Mouse (Mus musculus): ENCODE measurements around the gene Rnf5. TPM values are rescaled to one million over a fixed set of nuclear protein-coding genes. Genes with fewer than 3 reads are reported as not detected.

Rnf5 gene
- polyA plus RNA-seq, 1 experiment from 2014 or later, result 180 TPM

- Histone ChIP-seq H3K4me2 (peak within 1 kb of the TSS; percentile 82), H3K36me3 (ENCODE audit: control insufficient read depth, insufficient read depth, low read length) (peaks cover 5% of the 10 kb centered on the region; the same call in 1 of the 2 replicates), H3K4me3 (ENCODE audit: low read depth, low read length) (peak within 1 kb of the TSS; percentile 73), H3K9me3 (ENCODE audit: control insufficient read depth, low read length) (no peaks in the 10 kb centered on the region), H3K4me1 (ENCODE audit: control insufficient read depth, insufficient read depth, low read length) (peaks cover 58% of the 10 kb centered on the region), H3K27me3 (ENCODE audit: control insufficient read depth, insufficient read depth, low read length) (no peaks in the 10 kb centered on the region), H3K9ac (ENCODE audit: low read length) (peak within 1 kb of the TSS; percentile 96), H3K27ac (ENCODE audit: low read depth, low read length) (peak within 1 kb of the TSS; percentile 97)
- WGBS, result 1% methylated on average over 21 of the region's 21 CpGs
- ATAC-seq (ENCODE audit: low FRiP score) (peak; percentile 24), DNase-seq (ENCODE audit: low spot score, missing footprints) (peak; percentile 98)
Measured at GRCm38 (mm10) chr17:34591029-34591993, 12.2 kb downstream of the Rnf5 start, which contains the start of gene Pbx2. Pbx2 (plus strand) TSS chr17:34591266.

- ATAC-seq (ENCODE audit: low FRiP score) (no peak), DNase-seq (ENCODE audit: low spot score, missing footprints) (no peak)
- Histone ChIP-seq H3K27ac (ENCODE audit: low read depth, low read length) (peak overlapping the region; percentile 97), H3K4me1 (ENCODE audit: control insufficient read depth, insufficient read depth, low read length) (peaks cover 65% of the 10 kb centered on the region), H3K27me3 (ENCODE audit: control insufficient read depth, insufficient read depth, low read length) (no peaks in the 10 kb centered on the region), H3K9me3 (ENCODE audit: control insufficient read depth, low read length) (no peaks in the 10 kb centered on the region), H3K36me3 (ENCODE audit: control insufficient read depth, insufficient read depth, low read length) (peaks cover 3% of the 10 kb centered on the region; the same call in 1 of the 2 replicates), H3K4me2 (peak overlapping the region; percentile 82; the same call in 1 of the 2 replicates), H3K4me3 (ENCODE audit: low read depth, low read length) (no peak overlapping the region), H3K9ac (ENCODE audit: low read length) (peak overlapping the region; percentile 96; the same call in 1 of the 2 replicates)
- WGBS, result 64% methylated on average over 15 of the region's 15 CpGs
Measured at GRCm38 (mm10) chr17:34590154-34590987, 13.1 kb downstream of the Rnf5 start.

- no peak for DNase-seq (ENCODE audit: low spot score, missing footprints)
- Histone ChIP-seq H3K9ac (ENCODE audit: low read length) (peak within 1 kb of the TSS; percentile 96; the same call in 1 of the 2 replicates), H3K4me1 (ENCODE audit: control insufficient read depth, insufficient read depth, low read length) (peaks cover 59% of the 10 kb centered on the region), H3K4me3 (ENCODE audit: low read depth, low read length) (no peak within 1 kb of the TSS), H3K4me2 (peak within 1 kb of the TSS; percentile 82; the same call in 1 of the 2 replicates), H3K27ac (ENCODE audit: low read depth, low read length) (peak within 1 kb of the TSS; percentile 97), H3K9me3 (ENCODE audit: control insufficient read depth, low read length) (no peaks in the 10 kb centered on the region), H3K36me3 (ENCODE audit: control insufficient read depth, insufficient read depth, low read length) (no peaks in the 10 kb centered on the region; the same call in none of the 2 replicates), H3K27me3 (ENCODE audit: control insufficient read depth, insufficient read depth, low read length) (no peaks in the 10 kb centered on the region)
- no peak for ATAC-seq (ENCODE audit: low FRiP score)
- 30% methylated on average over 7 of the region's 7 CpGs for WGBS
Measured at GRCm38 (mm10) chr17:34589681-34590101, 13.8 kb downstream of the Rnf5 start, which contains the start of gene Gpsm3. Gpsm3 (plus strand) TSS chr17:34589806.

GRCm38 (mm10) chr17:34589206-34589605 is 14.3 kb downstream of the Rnf5 start:
- H3K9ac ChIP-seq (ENCODE audit: low read length), result no peak overlapping the region
- H3K4me1 ChIP-seq (ENCODE audit: control insufficient read depth, insufficient read depth, low read length), result peaks cover 55% of the 10 kb centered on the region
- 49% methylated on average over 7 of the region's 7 CpGs for WGBS
- ATAC-seq (ENCODE audit: low FRiP score) (no peak), DNase-seq (ENCODE audit: low spot score, missing footprints) (no peak)
- H3K36me3 ChIP-seq (ENCODE audit: control insufficient read depth, insufficient read depth, low read length), result no peaks in the 10 kb centered on the region; the same call in none of the 2 replicates
- no peaks in the 10 kb centered on the region for H3K27me3 ChIP-seq (ENCODE audit: control insufficient read depth, insufficient read depth, low read length)
- H3K27ac ChIP-seq (ENCODE audit: low read depth, low read length), result peak overlapping the region; percentile 11; the same call in 1 of the 2 replicates
- no peak overlapping the region for H3K4me3 ChIP-seq (ENCODE audit: low read depth, low read length)
- H3K4me2 ChIP-seq, result no peak overlapping the region
- no peaks in the 10 kb centered on the region for H3K9me3 ChIP-seq (ENCODE audit: control insufficient read depth, low read length)

GRCm38 (mm10) chr17:34588767-34589166 is 14.7 kb downstream of the Rnf5 start:
- DNase-seq (ENCODE audit: low spot score, missing footprints), result no peak
- no peak overlapping the region for H3K4me3 ChIP-seq (ENCODE audit: low read depth, low read length)
- no peak overlapping the region for H3K9ac ChIP-seq (ENCODE audit: low read length)
- no peaks in the 10 kb centered on the region; the same call in 1 of the 2 replicates for H3K36me3 ChIP-seq (ENCODE audit: control insufficient read depth, insufficient read depth, low read length)
- WGBS, result 63% methylated on average over 3 of the region's 3 CpGs
- H3K4me1 ChIP-seq (ENCODE audit: control insufficient read depth, insufficient read depth, low read length), result peaks cover 50% of the 10 kb centered on the region
- no peak overlapping the region for H3K4me2 ChIP-seq
- H3K9me3 ChIP-seq (ENCODE audit: control insufficient read depth, low read length), result no peaks in the 10 kb centered on the region
- ATAC-seq (ENCODE audit: low FRiP score), result no peak
- no peaks in the 10 kb centered on the region for H3K27me3 ChIP-seq (ENCODE audit: control insufficient read depth, insufficient read depth, low read length)
- H3K27ac ChIP-seq (ENCODE audit: low read depth, low read length), result no peak overlapping the region; the same call in 1 of the 2 replicates

GRCm38 (mm10) chr17:34587814-34588213 is 15.7 kb downstream of the Rnf5 start:
- Histone ChIP-seq H3K27ac (ENCODE audit: low read depth, low read length) (peak overlapping the region; percentile 99), H3K9me3 (ENCODE audit: control insufficient read depth, low read length) (no peaks in the 10 kb centered on the region), H3K9ac (ENCODE audit: low read length) (peak overlapping the region; percentile 79), H3K4me1 (ENCODE audit: control insufficient read depth, insufficient read depth, low read length) (peaks cover 45% of the 10 kb centered on the region), H3K4me3 (ENCODE audit: low read depth, low read length) (peak overlapping the region; percentile 45), H3K4me2 (peak overlapping the region; percentile 90), H3K36me3 (ENCODE audit: control insufficient read depth, insufficient read depth, low read length) (no peaks in the 10 kb centered on the region; the same call in 1 of the 2 replicates), H3K27me3 (ENCODE audit: control insufficient read depth, insufficient read depth, low read length) (no peaks in the 10 kb centered on the region)
- ATAC-seq (ENCODE audit: low FRiP score) (no peak), DNase-seq (ENCODE audit: low spot score, missing footprints) (no peak)
- 4% methylated on average over 19 of the region's 19 CpGs for WGBS

- Histone ChIP-seq H3K27me3 (ENCODE audit: control insufficient read depth, insufficient read depth, low read length) (no peaks in the 10 kb centered on the region), H3K4me2 (peak overlapping the region; percentile 90), H3K36me3 (ENCODE audit: control insufficient read depth, insufficient read depth, low read length) (no peaks in the 10 kb centered on the region; the same call in 1 of the 2 replicates), H3K9ac (ENCODE audit: low read length) (peak overlapping the region; percentile 79), H3K27ac (ENCODE audit: low read depth, low read length) (peak overlapping the region; percentile 99), H3K9me3 (ENCODE audit: control insufficient read depth, low read length) (no peaks in the 10 kb centered on the region), H3K4me1 (ENCODE audit: control insufficient read depth, insufficient read depth, low read length) (peaks cover 45% of the 10 kb centered on the region), H3K4me3 (ENCODE audit: low read depth, low read length) (peak overlapping the region; percentile 45)
- ATAC-seq (ENCODE audit: low FRiP score) (peak; percentile 83), DNase-seq (ENCODE audit: low spot score, missing footprints) (peak; percentile 100)
- under 1% methylated on average over 47 of the region's 50 CpGs for WGBS
Measured at GRCm38 (mm10) chr17:34587423-34587811, 16.1 kb downstream of the Rnf5 start.

GRCm38 (mm10) chr17:34586796-34587422 is 16.6 kb downstream of the Rnf5 start:
- no peaks in the 10 kb centered on the region for H3K27me3 ChIP-seq (ENCODE audit: control insufficient read depth, insufficient read depth, low read length)
- H3K4me1 ChIP-seq (ENCODE audit: control insufficient read depth, insufficient read depth, low read length), result peaks cover 45% of the 10 kb centered on the region
- peak overlapping the region; percentile 99 for H3K27ac ChIP-seq (ENCODE audit: low read depth, low read length)
- H3K4me3 ChIP-seq (ENCODE audit: low read depth, low read length), result peak overlapping the region; percentile 45
- H3K9me3 ChIP-seq (ENCODE audit: control insufficient read depth, low read length), result no peaks in the 10 kb centered on the region
- ATAC-seq (ENCODE audit: low FRiP score), result peak; percentile 82
- DNase-seq (ENCODE audit: low spot score, missing footprints), result peak; percentile 99
- H3K36me3 ChIP-seq (ENCODE audit: control insufficient read depth, insufficient read depth, low read length), result no peaks in the 10 kb centered on the region; the same call in 1 of the 2 replicates
- H3K9ac ChIP-seq (ENCODE audit: low read length), result peak overlapping the region; percentile 79
- peak overlapping the region; percentile 90 for H3K4me2 ChIP-seq
- WGBS, result under 1% methylated on average over 38 of the region's 38 CpGs
